Mouse (Mus musculus) hindlimb bud, embryonic 11.5 days (tissue): ENCODE data around the gene Rin1.
"Not testable (repeated sequence)": the region's sequence is repeated elsewhere in the genome, so short reads cannot be mapped to it uniquely, and the experiment has no call there.

Source experiments
- DNase-seq: peaks from one replicate; pipeline ENCODE4 v3.0.0-alpha.2; 2012; ENCODE audit warnings: low read depth, low spot score; ENCODE audit errors: extremely low spot score

Rin1 gene

DNA sequence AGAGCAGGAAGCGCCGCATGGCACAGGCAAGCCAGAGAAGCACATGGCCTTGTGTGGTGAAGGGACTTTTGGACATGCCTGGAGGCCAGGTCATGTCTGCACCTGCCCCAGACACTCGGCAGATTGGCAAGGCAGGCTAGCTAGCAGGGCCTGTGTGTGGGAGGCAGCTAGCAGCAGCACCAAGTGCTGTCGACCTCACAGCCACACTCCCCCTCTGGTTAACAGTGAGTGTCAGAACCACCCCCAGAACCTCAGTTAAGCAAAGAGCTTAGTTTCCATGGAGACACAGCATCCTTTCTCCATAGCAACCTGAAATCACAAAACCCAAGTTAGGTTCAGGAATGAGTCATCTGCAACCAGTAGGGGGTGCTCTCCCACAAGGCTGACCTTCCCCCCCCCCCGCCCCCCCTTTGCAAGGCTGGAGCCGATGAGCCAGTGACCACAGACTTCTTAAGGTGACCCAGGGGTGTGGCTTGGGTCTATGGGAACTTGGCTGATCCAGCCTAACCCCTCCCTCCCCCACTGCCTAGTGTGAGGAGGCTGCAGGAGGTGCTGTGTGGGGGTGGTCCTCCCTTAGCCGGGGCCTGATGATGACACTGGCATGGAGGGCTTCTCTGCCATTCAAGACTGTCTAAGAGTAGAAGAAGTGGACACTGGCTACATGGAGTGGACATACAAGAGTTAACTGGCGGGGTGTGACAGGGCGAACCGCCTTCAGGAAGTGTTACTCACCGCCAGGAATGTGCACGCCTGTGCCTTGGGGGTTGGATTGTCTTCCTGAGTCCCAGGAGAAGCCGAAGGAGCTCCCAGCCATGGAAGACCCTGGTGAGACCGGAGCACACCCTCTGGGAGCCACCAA is at the start of gene Rin1:
Rin1 (plus strand) TSS at position 435 of the 859 bp plus-strand sequence.
- no peak for DNase-seq

DNA sequence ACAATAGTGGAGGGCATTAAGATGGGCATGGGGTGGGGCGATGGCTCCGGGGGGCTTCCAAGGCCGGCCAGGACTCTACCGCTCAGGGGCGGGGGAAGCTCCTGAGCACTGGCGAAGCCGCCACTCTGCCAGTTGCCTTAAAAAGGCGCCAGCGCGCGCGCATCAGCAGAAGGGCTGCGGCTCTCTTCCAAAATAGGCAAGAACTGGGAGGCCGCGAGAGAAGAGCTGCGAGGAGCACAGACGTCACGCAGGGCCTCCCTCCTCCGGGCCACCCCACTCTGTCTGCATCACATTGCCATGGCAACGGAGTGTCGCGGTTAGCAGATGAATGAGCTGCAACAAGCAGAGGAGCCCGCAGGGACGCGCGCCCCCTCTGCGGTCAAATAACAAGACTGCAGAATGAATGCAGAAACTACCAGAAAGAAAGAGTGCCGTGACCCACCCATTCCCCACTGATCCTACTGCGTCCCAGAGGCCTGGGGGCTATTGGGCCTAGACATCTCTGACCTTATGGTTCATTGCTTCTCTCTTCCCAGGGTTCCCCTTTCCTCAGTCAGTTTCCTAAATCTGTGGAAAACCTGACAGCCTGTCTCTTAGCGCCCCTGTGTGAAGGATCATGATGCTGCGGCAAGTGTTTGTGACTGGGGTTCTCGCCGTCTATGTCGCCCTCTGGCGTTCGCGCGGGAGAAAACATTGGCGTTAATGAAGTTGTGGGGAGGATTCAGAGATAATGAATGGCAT is 48.4 kb upstream of the Rin1 start:
- DNase-seq: no peak

- DNase-seq: not testable (repeated sequence)
Measured at GRCm38 (mm10) chr19:5003644-5004043, 46.6 kb upstream of the Rin1 start.

DNA sequence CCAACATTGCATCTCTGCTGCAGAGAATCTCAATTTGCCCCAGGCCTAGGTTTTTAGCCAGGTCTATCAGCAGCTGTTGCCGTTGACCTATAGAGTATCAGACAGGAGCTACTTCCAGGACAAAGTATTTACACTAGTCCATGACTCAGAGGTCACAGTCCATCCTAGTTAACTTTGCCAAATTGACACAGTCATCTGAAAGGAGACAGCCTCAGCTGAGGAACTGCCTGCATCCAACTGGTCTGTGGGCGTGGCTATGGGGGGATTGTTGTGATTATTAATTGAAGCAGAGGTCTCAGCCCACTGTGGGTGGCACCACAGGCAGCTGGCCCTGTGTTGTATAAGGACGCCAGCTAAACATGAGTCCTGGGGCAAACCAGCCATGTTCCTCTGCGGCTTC is 45.4 kb upstream of the Rin1 start:
- no peak for DNase-seq

DNA sequence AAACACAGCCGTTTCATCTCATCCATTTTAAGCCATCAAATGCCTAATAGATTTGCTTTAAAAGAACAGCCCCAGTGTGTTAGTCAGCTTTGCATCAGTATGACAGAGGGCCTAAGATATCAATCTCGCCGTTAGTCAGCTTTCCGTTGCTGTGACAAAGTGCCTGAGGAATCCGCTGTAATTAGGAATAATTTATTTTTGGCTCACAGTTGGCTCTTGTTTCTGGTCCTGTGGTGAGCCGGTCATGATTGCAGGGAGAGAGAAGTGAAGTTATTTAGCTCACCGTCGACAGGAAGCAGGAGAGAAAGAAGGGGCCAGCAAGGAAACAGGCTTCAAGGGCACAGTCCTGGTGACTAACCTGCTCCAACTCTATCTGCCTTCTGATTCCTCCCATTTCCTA is 37.1 kb upstream of the Rin1 start:
- no peak for DNase-seq

DNA sequence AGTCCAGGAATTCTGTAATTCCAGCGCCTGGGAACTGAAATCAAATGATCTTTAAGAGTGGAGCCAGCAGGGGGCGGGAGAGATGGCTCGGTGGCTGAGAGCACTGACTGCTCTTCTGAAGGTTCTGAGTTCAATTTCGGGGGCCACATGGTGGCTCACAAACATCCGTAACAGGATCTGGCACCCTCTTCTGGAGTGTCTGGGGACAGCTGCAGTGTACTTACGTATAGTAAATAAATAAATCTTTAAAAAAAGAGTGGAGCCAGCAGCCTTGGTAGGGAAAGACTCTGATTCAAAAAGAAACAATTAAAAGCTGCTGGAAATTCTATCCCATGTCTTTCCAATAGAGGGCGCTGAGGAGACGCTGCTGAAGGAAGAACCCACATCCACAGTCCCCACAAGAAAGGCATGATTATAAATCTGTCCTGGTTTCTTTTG is 35.3 kb upstream of the Rin1 start:
- DNase-seq: no peak

DNA sequence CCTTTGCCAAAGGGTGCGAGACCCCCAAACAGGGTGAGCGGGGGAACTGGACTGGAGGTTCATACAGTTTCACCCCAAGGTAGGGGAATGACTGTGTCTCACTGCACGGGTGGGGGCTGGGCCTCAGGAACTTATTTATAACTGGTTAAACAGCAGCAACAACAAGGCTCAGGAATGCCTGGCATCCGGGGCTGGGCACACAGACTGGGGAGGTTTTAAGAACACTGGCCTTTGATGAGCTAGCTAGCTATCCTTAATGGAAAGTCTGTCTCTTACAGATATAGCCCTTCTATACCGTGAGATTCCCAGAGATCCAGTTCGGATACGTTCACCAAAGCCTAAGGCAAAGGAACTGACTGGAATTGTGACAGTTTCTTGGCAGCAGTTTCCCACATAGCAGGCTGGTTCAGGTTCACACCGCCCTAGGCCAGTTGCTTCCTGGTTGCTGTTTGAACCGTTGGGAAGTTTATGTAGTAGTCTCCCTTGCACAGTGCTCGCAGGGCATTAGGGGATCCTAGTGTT is 34.0 kb upstream of the Rin1 start:
- no peak for DNase-seq

GRCm38 (mm10) chr19:5016782-5017181 is 33.5 kb upstream of the Rin1 start:
- no peak for DNase-seq

- no peak for DNase-seq
Measured at GRCm38 (mm10) chr19:5017611-5018010, 32.7 kb upstream of the Rin1 start.

DNA sequence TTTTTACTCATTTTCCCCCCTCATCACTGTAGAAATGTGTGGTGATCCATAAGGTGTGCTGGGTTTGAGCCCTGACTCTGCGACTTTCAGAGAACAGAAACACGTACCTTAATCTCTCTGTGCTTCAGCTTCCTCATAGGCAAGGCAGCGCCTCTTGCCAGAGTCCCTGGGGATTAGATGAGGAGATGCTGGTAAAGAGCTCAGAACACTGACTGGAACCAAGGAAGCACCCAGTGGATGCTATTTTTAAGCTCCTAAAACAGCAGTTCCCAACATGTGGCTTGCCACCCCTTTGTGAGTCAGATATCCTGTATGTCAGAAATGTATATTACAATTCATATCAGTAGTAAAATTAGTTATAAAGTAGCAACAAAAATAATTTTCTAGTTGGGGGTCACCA is 32.1 kb upstream of the Rin1 start:
- no peak for DNase-seq

DNA sequence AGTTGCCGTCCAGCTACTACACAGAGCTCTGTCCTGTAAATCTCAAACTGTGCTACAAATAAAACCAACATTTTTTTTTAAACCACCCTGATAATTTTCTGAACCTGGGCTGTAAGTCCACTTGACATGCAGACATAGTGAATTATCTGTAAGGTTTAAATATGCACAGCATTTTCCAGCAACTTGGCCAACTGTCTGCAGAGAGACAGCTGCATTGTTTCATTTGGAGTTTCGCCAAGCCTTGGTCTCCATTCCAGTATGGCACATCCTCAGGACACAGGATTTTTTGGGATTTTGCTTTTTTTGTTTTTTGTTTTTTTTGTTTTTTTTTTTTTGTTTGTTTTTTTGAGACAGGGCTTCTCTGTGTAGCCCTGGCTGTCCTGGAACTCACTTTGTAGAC is 28.9 kb upstream of the Rin1 start:
- DNase-seq: no peak

DNA sequence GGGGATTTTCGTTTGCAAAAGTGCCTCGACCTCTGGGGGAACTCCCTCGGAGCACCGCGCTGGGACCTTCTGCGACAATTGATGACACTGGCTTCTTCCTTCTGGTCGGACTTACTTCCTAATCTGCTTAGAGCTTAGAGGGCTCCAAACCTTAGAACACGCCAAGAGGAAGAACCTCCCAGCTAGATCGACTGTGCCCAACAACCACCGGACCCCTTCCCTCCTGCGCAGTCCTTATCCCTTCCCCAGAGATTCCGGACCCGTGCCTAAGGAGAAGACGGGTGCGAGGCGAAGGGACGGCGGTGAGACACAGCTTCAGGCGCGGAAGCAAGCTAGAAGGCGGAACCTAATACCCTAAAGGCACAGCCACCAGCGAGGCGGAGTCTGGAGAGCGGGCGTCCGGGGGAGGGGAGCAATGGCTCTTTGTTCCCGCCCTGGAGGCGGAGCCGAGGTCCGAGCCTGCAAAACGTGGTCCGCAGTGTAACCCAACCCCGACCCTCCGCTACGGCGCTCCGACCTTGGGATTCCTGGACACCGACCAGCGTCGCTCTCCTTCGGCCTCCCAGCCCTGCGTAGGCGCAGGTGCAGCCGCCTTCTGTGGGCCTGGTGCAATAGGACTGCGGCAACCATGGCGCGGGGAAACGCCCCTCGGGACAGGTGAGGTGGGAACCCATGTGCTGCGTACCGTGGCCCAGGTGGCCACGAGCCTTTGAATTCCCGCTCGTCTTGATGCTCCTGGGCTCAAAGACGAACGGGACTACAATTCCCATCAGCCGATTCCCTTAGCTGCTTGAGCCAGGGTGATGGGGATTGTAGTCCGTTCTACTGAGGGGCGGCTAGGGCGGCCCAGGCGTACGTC is 26.4 kb upstream of the Rin1 start, which contains the start of gene Slc29a2:
Slc29a2 (plus strand) TSS at position 240 of the 859 bp plus-strand sequence.
- no peak for DNase-seq

DNA sequence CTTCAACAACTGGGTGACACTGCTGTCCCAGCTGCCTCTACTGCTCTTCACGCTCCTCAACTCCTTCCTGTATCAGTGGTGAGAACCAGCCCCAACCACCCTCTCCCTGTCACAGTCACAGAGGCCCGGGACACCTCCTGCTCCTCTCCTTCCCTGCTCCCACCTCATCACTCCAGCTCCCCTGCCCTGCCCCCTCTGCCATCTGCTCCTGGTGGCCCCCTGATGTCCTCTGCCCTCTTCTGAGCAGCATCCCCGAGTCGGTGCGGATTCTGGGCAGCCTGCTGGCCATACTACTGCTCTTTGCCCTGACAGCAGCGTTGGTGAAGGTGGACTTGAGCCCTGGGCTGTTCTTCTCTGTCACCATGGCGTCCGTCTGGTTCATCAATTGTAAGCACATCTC is 24.2 kb upstream of the Rin1 start:
- DNase-seq: no peak

GRCm38 (mm10) chr19:5032686-5033085 is 17.6 kb upstream of the Rin1 start:
- no peak for DNase-seq

DNA sequence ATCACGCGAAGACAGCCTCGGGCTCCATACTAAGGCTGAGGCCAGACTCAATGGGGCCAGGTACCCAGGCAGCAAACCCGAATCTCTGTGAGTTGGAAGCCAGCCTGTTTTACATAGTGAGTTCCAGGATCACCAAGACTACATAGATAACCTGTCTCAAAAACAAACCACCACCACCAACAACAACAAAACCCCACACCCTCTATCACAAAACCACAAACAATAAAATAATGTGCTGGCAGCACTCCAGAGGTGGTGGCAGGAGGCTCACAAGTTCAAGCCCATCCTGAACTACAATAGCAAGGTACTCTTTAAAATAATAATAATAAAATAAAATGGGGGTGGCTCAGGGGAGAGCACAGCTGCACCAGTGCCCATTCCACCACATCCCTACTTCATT is 13.7 kb upstream of the Rin1 start:
- no peak for DNase-seq

GRCm38 (mm10) chr19:5037678-5038571 is 12.4 kb upstream of the Rin1 start:
- DNase-seq: no peak

GRCm38 (mm10) chr19:5038709-5039156 is 11.5 kb upstream of the Rin1 start, which contains the start of the genes B4gat1 and AC124502.3:
B4gat1 (plus strand) TSS chr19:5038826.
AC124502.3 (plus strand) TSS chr19:5038891.
- DNase-seq: no peak

DNA sequence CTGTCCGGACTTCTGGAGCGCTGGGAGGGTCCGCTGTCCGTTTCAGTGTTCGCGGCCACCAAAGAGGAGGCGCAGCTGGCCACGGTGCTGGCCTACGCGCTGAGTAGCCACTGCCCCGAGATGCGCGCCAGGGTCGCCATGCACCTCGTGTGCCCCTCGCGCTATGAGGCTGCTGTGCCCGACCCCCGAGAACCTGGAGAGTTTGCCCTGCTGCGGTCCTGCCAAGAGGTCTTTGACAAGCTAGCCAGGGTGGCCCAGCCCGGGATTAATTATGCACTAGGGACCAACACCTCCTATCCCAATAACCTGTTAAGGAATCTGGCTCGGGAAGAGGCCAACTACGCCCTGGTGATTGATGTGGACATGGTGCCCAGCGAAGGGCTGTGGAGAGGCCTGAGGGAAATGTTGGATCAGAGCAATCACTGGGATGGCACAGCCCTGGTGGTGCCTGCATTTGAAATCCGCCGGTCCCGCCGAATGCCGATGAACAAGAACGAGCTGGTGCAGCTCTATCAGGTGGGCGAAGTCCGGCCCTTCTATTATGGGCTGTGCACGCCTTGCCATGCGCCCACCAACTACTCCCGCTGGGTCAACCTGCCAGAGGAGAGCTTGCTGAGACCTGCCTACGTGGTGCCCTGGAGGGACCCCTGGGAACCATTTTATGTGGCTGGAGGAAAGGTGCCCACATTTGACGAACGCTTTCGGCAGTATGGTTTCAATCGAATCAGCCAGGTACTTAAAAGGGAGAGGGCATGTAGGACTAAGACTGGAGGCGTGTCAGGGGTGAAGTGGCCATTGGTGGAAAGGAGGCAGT is 10.8 kb upstream of the Rin1 start:
- DNase-seq: no peak
